Mouse (Mus musculus): ENCODE measurements around the gene Mxd1.

DNA sequence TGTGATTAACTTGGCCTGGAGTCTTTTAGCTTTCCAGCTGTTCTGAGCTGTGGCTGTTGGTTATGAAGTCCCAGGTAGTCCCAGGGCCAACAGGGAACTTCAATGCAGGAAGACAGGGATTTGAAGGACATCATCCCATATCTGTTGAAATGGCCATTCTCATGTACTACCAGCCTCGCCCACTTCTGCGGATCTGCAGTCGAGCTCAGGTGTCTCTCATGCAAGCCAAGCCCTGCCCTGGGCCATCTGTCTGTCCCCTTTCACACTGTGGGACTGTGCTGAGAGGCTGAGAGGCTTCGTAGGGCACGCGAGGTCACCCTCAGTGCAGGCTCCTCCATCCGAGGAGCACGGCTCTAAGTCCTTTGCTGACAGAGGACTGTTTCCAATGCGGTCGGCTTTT lies 27.3 kb upstream of the Mxd1 start:
- no peak for TF ChIP-seq GATA1 (IDR thresholded peaks at IDR 0.05; ENCODE audit: low read length)
- no peak for TF ChIP-seq TAL1 (IDR thresholded peaks at IDR 0.05; ENCODE audit: low read length)
